24 mouse cellular contexts compared by ENCODE assay signal in the genomic region with DNA sequence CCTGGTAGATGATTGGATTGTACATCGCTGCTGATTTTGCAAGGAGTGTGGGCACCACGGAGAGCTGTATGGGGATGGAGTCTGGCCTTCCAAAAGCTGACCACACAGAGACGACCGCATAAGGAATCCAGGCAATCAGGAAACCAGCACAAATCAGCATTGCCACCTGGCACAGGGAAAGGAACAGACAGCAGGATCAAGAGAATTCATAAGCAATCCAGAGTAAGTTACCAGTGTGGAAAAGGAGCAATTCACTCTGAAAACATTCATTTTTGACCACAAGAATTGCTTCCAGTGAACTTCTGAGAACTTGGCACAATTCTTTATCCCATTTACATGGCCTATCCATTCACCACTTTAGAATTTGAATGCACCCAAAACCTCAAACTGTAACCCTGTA. TPM values are rescaled to one million over a fixed set of nuclear protein-coding genes. Genes with fewer than 3 reads are reported as not detected.
DNase-seq lines count a peak whose midpoint lies in the region; ATAC-seq and TF ChIP-seq lines count a peak whose summit lies in the region.
"Had no signal": no experiment of that assay in that cellular context is flagged by ENCODE, and none has a peak within 500 bp of the region (broad histone marks: within the 10 kb centered on the region; RNA-seq: fewer than 3 reads in every experiment).

No protein-coding gene starts in this region.

- H3K9ac ChIP-seq in embryonic facial prominence, embryonic 14.5 days (ENCODE audit: low read depth, low read length), result no peak overlapping the region
- no peak overlapping the region for H3K9ac ChIP-seq in intestine, embryonic 16.5 days (ENCODE audit: low read depth, low read length)
- H3K9ac ChIP-seq: embryonic facial prominence, embryonic 13.5 days; forebrain, embryonic 12.5 days; forebrain, postnatal 0 days; hindbrain, embryonic 13.5 days had no signal

- no peaks in the 10 kb centered on the region for H3K79me3 ChIP-seq in C2C12 (ENCODE audit: low read depth)

- no peaks in the 10 kb centered on the region for H3K27me3 ChIP-seq in C2C12 (ENCODE audit: control insufficient read depth, insufficient read depth, insufficient read length)
- H3K27me3 ChIP-seq in embryonic facial prominence, embryonic 14.5 days (replicated peaks; ENCODE audit: control insufficient read depth, insufficient read depth, low read length), result no peaks in the 10 kb centered on the region
- no peaks in the 10 kb centered on the region for H3K27me3 ChIP-seq in myocyte (ENCODE audit: control insufficient read depth, insufficient read depth, insufficient read length)
- no peaks in the 10 kb centered on the region for H3K27me3 ChIP-seq in intestine, embryonic 16.5 days (replicated peaks; ENCODE audit: control insufficient read depth, insufficient read depth, low read length)
- H3K27me3 ChIP-seq: embryonic facial prominence, embryonic 13.5 days; forebrain, embryonic 12.5 days; hindbrain, embryonic 13.5 days had no signal

- H3K4me2 ChIP-seq in embryonic facial prominence, embryonic 14.5 days (ENCODE audit: low read depth, low read length), result no peak overlapping the region
- peak overlapping the region; percentile 44 for H3K4me2 ChIP-seq in myocyte (ENCODE audit: low read depth)
- H3K4me2 ChIP-seq in intestine, embryonic 16.5 days (ENCODE audit: low read depth, low read length), result no peak overlapping the region
- H3K4me2 ChIP-seq: embryonic facial prominence, embryonic 13.5 days; forebrain, embryonic 12.5 days; hindbrain, embryonic 13.5 days had no signal

- H3K79me2 ChIP-seq in C2C12 (ENCODE audit: control insufficient read depth, insufficient read depth) (no peaks in the 10 kb centered on the region), myocyte (ENCODE audit: control insufficient read depth, insufficient read depth) (no peaks in the 10 kb centered on the region)

- no peaks in the 10 kb centered on the region for H3K9me3 ChIP-seq in embryonic facial prominence, embryonic 14.5 days (ENCODE audit: control insufficient read depth, low read length)
- H3K9me3 ChIP-seq in intestine, embryonic 16.5 days (ENCODE audit: control insufficient read depth, low read length), result no peaks in the 10 kb centered on the region
- H3K9me3 ChIP-seq: embryonic facial prominence, embryonic 13.5 days; forebrain, embryonic 12.5 days; heart, embryonic 10.5 days; hindbrain, embryonic 13.5 days had no signal

- no peak for TF ChIP-seq POLR2A in myocyte (IDR thresholded peaks at IDR 0.05; ENCODE audit: insufficient read length, low read depth)

- H3K36me3 ChIP-seq in C2C12 (ENCODE audit: control insufficient read depth, insufficient read depth) (no peaks in the 10 kb centered on the region), myocyte (ENCODE audit: control insufficient read depth, insufficient read depth) (no peaks in the 10 kb centered on the region)
- no peaks in the 10 kb centered on the region for H3K36me3 ChIP-seq in embryonic facial prominence, embryonic 14.5 days (ENCODE audit: control insufficient read depth, insufficient read depth, low read length)
- H3K36me3 ChIP-seq in intestine, embryonic 16.5 days (ENCODE audit: control insufficient read depth, insufficient read depth, low read length), result no peaks in the 10 kb centered on the region
- H3K36me3 ChIP-seq: embryonic facial prominence, embryonic 13.5 days; forebrain, embryonic 12.5 days; heart, embryonic 10.5 days; hindbrain, embryonic 13.5 days had no signal

- H3K27ac ChIP-seq in embryonic facial prominence, embryonic 14.5 days (replicated peaks; ENCODE audit: low read depth, low read length), result no peak overlapping the region
- H3K27ac ChIP-seq in intestine, embryonic 16.5 days (ENCODE audit: low read length), result no peak overlapping the region
- H3K27ac ChIP-seq: embryonic facial prominence, embryonic 13.5 days; forebrain, embryonic 12.5 days; heart, embryonic 10.5 days; hindbrain, embryonic 13.5 days; hindbrain, postnatal 0 days had no signal

- H3K4me1 ChIP-seq in embryonic facial prominence, embryonic 14.5 days (ENCODE audit: control insufficient read depth, insufficient read depth, low read length), result 0 out of 2 replicates have a peak, but pooled peaks cover 12% of the 10 kb centered on the region
- H3K4me1 ChIP-seq in intestine, embryonic 16.5 days (ENCODE audit: control insufficient read depth, insufficient read depth, low read length), result no peaks in the 10 kb centered on the region
- H3K4me1 ChIP-seq: heart, embryonic 10.5 days had no signal

- no peak for TF ChIP-seq CTCF in C2C12 (IDR thresholded peaks at IDR 0.05; ENCODE audit: control insufficient read depth, insufficient read depth, insufficient read length)

- H3K4me3 ChIP-seq in C2C12 (ENCODE audit: insufficient read depth, poor library complexity, severe bottlenecking) (no peak overlapping the region), myocyte (no peak overlapping the region)
- H3K4me3 ChIP-seq in embryonic facial prominence, embryonic 14.5 days (ENCODE audit: low read depth, low read length), result no peak overlapping the region
- H3K4me3 ChIP-seq in intestine, embryonic 16.5 days (ENCODE audit: low read length), result no peak overlapping the region
- H3K4me3 ChIP-seq: embryonic facial prominence, embryonic 13.5 days; forebrain, embryonic 12.5 days; heart, embryonic 10.5 days; hindbrain, embryonic 13.5 days had no signal

- DNase-seq in cerebellum, postnatal 10 days, result peak; percentile 6 to 8
- no peak for DNase-seq in cerebellum, postnatal 4 days (ENCODE audit: low spot score in 2 of 2)
- peak; percentile 68 for DNase-seq in embryonic facial prominence, embryonic 14.5 days (ENCODE audit: low spot score)
- DNase-seq in frontal cortex, postnatal 10 days (ENCODE audit: low spot score in 2 of 2), result no peak
- DNase-seq: adrenal gland, postnatal 14 days; cerebellum, adult 18-20 months; cerebellum, adult 9-11 months; embryo, embryonic 11 days; forebrain, postnatal 0 days; gastrocnemius, postnatal 36 days; heart, adult 18-20 months; heart, postnatal 10 days; kidney, adult 18-20 months had no signal

- 64% methylated on average over 4 of the region's 4 CpGs for whole genome bisulfite sequencing in embryonic facial prominence, embryonic 14.5 days
- WGBS in intestine, embryonic 16.5 days, result 76% methylated on average over 4 of the region's 4 CpGs

- no peak overlapping the region for H3ac ChIP-seq in C2C12 (ENCODE audit: control insufficient read depth, insufficient read length, low read depth)
- H3ac ChIP-seq in myocyte (ENCODE audit: control insufficient read depth, insufficient read length), result no peak overlapping the region

- peak; percentile 71 for ATAC-seq in embryonic facial prominence, embryonic 14.5 days (ENCODE audit: low read depth)
- no peak for ATAC-seq in intestine, embryonic 16.5 days
- ATAC-seq: activated CD4-positive, CD25-positive, alpha-beta regulatory T cell, adult 4 months; forebrain, postnatal 0 days; hindbrain, postnatal 0 days had no signal

TF ChIP-seq in C2C12, 6 proteins besides CTCF, POLR2A, EP300 and RAD21:
- no peak for TF ChIP-seq MYOG (IDR thresholded peaks at IDR 0.05; ENCODE audit: control insufficient read depth, extremely low read depth, insufficient read length)
- peak; percentile 35 for TF ChIP-seq FOSL1 (IDR thresholded peaks at IDR 0.05; ENCODE audit: insufficient read depth, low read length, poor library complexity, severe bottlenecking)
- peak; percentile 45 for TF ChIP-seq MAX (IDR thresholded peaks at IDR 0.05)
TF ChIP-seq in C2C12: peak in this region for 2.

TF ChIP-seq in myocyte, 11 proteins besides CTCF, POLR2A, EP300 and RAD21:
- TF ChIP-seq CEBPB (IDR thresholded peaks at IDR 0.05; ENCODE audit: insufficient read depth, poor library complexity, severe bottlenecking) (no peak), MAX (IDR thresholded peaks at IDR 0.05; ENCODE audit: low read depth) (no peak), MYOG (IDR thresholded peaks at IDR 0.05; ENCODE audit: control insufficient read depth in 1 of 3, insufficient read depth in 1 of 3, insufficient read length in 2 of 3, low read depth in 2 of 3) (no peak), TCF3 (IDR thresholded peaks at IDR 0.05; ENCODE audit: insufficient read length, low read depth) (no peak), SRF (IDR thresholded peaks at IDR 0.05; ENCODE audit: control insufficient read depth, insufficient read length, low read depth) (no peak), E2F4 (IDR thresholded peaks at IDR 0.05; ENCODE audit: insufficient read depth) (no peak), USF1 (IDR thresholded peaks at IDR 0.05; ENCODE audit: low read depth) (no peak), TCF12 (IDR thresholded peaks at IDR 0.05; ENCODE audit: insufficient read depth, poor library complexity, severe bottlenecking) (no peak), POLR2AphosphoS2 (IDR thresholded peaks at IDR 0.05; ENCODE audit: insufficient read length, low read depth) (no peak), MYOD1 (IDR thresholded peaks at IDR 0.05; ENCODE audit: control insufficient read depth in 1 of 3, insufficient read length in 2 of 3, low read depth in 2 of 3) (no peak), REST (IDR thresholded peaks at IDR 0.05; ENCODE audit: insufficient read depth, insufficient read length) (no peak)

RNA-seq across cellular contexts. Expression of gene Opn5, which starts 30.6 kb away (rescaled TPM):
- polyA plus RNA-seq in C2C12 (2012; fragmentation: generic; extraction: Trizol) (not detected), myocyte (2012; fragmentation: generic; extraction: Trizol) (not detected)
- polyA plus RNA-seq in embryonic facial prominence, embryonic 14.5 days (2014; fragmentation: Nextera tagmentation; extraction: Ambion mirVana), result not detected in 2 replicates
- not detected in 2 replicates for polyA plus RNA-seq in intestine, embryonic 16.5 days (2015; fragmentation: Nextera tagmentation; extraction: Ambion mirVana)
- polyA plus RNA-seq: activated CD4-positive, CD25-positive, alpha-beta regulatory T cell, adult 4 months; embryonic facial prominence, embryonic 13.5 days; forebrain, embryonic 12.5 days; heart, embryonic 10.5 days; heart, embryonic 14.5 days; hindbrain, embryonic 13.5 days; hindbrain, postnatal 0 days; intestine, embryonic 14.5 days had no signal

Comparison
In these comparisons a context has a peak if more than half of its experiments do, and no peak if none do; other contexts are left out.
1. DNase-seq: peak in cerebellum, postnatal 10 days (2 of 2) and embryonic facial prominence, embryonic 14.5 days (single experiment); none in cerebellum, postnatal 4 days (0 of 2) and frontal cortex, postnatal 10 days (0 of 2).